12 mouse cellular contexts compared by ENCODE assay signal in genomic region chr7:4654221-4654620, GRCm38 (mm10). TPM values are rescaled to one million over a fixed set of nuclear protein-coding genes. Genes with fewer than 3 reads are reported as not detected.
A peak's percentile ranks its signal among the peaks of the same experiment; 100 is the strongest.
DNase-seq lines count a peak whose midpoint lies in the region; ATAC-seq lines count a peak whose summit lies in the region.
"Had no signal": no experiment of that assay in that cellular context is flagged by ENCODE, and none has a peak within 500 bp of the region (broad histone marks: within the 10 kb centered on the region; RNA-seq: fewer than 3 reads in every experiment).

No protein-coding gene starts in this region.

- H3K4me1 ChIP-seq in heart, embryonic 16.5 days (ENCODE audit: control insufficient read depth, insufficient read depth, low read length), result peaks cover 56% of the 10 kb centered on the region
- H3K4me1 ChIP-seq in lung, embryonic 16.5 days (replicated peaks; ENCODE audit: control insufficient read depth, insufficient read depth, low read length), result peaks cover 13% of the 10 kb centered on the region
- H3K4me1 ChIP-seq in embryonic facial prominence, embryonic 15.5 days, result peaks cover 33% of the 10 kb centered on the region
- H3K4me1 ChIP-seq in stomach, embryonic 16.5 days (ENCODE audit: control insufficient read depth, insufficient read depth, low read length), result peaks cover 25% of the 10 kb centered on the region

- H3K27ac ChIP-seq in heart, embryonic 16.5 days (ENCODE audit: low read length), result peak overlapping the region; percentile 79
- H3K27ac ChIP-seq in lung, embryonic 16.5 days (ENCODE audit: low read length), result peak overlapping the region; percentile 28
- H3K27ac ChIP-seq in embryonic facial prominence, embryonic 15.5 days (replicated peaks), result 0 out of 2 replicates have a peak overlapping the region, but pooled peaks have one; percentile 40
- H3K27ac ChIP-seq in stomach, embryonic 16.5 days (ENCODE audit: low read length), result peak overlapping the region; percentile 69

- H3K4me2 ChIP-seq in heart, embryonic 16.5 days (ENCODE audit: low read depth, low read length), result peak overlapping the region; percentile 45
- H3K4me2 ChIP-seq in lung, embryonic 16.5 days (ENCODE audit: low read depth, low read length), result no peak overlapping the region; the same call in 1 of the 2 replicates
- H3K4me2 ChIP-seq in embryonic facial prominence, embryonic 15.5 days (replicated peaks), result no peak overlapping the region
- H3K4me2 ChIP-seq in stomach, embryonic 16.5 days (ENCODE audit: low read depth, low read length), result peak overlapping the region; percentile 5; the same call in 1 of the 2 replicates

- peaks cover 7% of the 10 kb centered on the region for H3K36me3 ChIP-seq in heart, embryonic 16.5 days (ENCODE audit: control insufficient read depth, insufficient read depth)
- H3K36me3 ChIP-seq in lung, embryonic 16.5 days (ENCODE audit: control insufficient read depth, insufficient read depth, low read length), result 0 out of 2 replicates have a peak, but pooled peaks cover 3% of the 10 kb centered on the region
- peaks cover 9% of the 10 kb centered on the region; the same call in 1 of the 2 replicates for H3K36me3 ChIP-seq in embryonic facial prominence, embryonic 15.5 days
- H3K36me3 ChIP-seq in stomach, embryonic 16.5 days (ENCODE audit: control insufficient read depth, insufficient read depth, low read length), result peaks cover 6% of the 10 kb centered on the region; the same call in 1 of the 2 replicates

- WGBS in heart, embryonic 16.5 days, result 81% methylated on average over 2 of the region's 2 CpGs
- WGBS in lung, embryonic 16.5 days, result 63% methylated on average over 2 of the region's 2 CpGs
- 82% methylated on average over 2 of the region's 2 CpGs for WGBS in embryonic facial prominence, embryonic 15.5 days
- WGBS in stomach, embryonic 16.5 days, result 70% methylated on average over 2 of the region's 2 CpGs

- H3K27me3 ChIP-seq in heart, embryonic 16.5 days (ENCODE audit: control insufficient read depth, insufficient read depth, low read length), result no peaks in the 10 kb centered on the region
- H3K27me3 ChIP-seq in lung, embryonic 16.5 days (ENCODE audit: control insufficient read depth, insufficient read depth, low read depth, low read length), result no peaks in the 10 kb centered on the region
- H3K27me3 ChIP-seq in embryonic facial prominence, embryonic 15.5 days, result no peaks in the 10 kb centered on the region
- no peaks in the 10 kb centered on the region for H3K27me3 ChIP-seq in stomach, embryonic 16.5 days (ENCODE audit: control insufficient read depth, insufficient read depth, low read length)

- H3K9ac ChIP-seq in heart, embryonic 16.5 days (ENCODE audit: low read length), result peak overlapping the region; percentile 31
- H3K9ac ChIP-seq in lung, embryonic 16.5 days (ENCODE audit: low read length), result no peak overlapping the region
- H3K9ac ChIP-seq in embryonic facial prominence, embryonic 15.5 days, result no peak overlapping the region
- peak overlapping the region; percentile 49; the same call in 1 of the 2 replicates for H3K9ac ChIP-seq in stomach, embryonic 16.5 days (ENCODE audit: low read length)

- no peak for DNase-seq in heart, postnatal 4 days
- DNase-seq in lung, postnatal 14 days, result no peak
- DNase-seq in spleen, adult 18-20 months, result no peak
- no peak for DNase-seq in embryo, embryonic 10.5 days (ENCODE audit: low spot score)
- DNase-seq: cerebellum, adult 18-20 months; left cerebral cortex, postnatal 4 days had no signal

- peak overlapping the region; percentile 6; the same call in 1 of the 2 replicates for H3K4me3 ChIP-seq in heart, embryonic 16.5 days (ENCODE audit: low read length)
- no peak overlapping the region for H3K4me3 ChIP-seq in lung, embryonic 16.5 days (ENCODE audit: low read length)
- H3K4me3 ChIP-seq in embryonic facial prominence, embryonic 15.5 days (replicated peaks), result no peak overlapping the region
- no peak overlapping the region for H3K4me3 ChIP-seq in stomach, embryonic 16.5 days (replicated peaks; ENCODE audit: low read length)
- H3K4me3 ChIP-seq: erythroblast, embryonic 14.5 days had no signal

- no peaks in the 10 kb centered on the region for H3K9me3 ChIP-seq in heart, embryonic 16.5 days (replicated peaks; ENCODE audit: control insufficient read depth, low read length)
- no peaks in the 10 kb centered on the region for H3K9me3 ChIP-seq in lung, embryonic 16.5 days (ENCODE audit: control insufficient read depth, low read length)
- H3K9me3 ChIP-seq in embryonic facial prominence, embryonic 15.5 days (replicated peaks), result no peaks in the 10 kb centered on the region
- H3K9me3 ChIP-seq in stomach, embryonic 16.5 days (replicated peaks; ENCODE audit: control insufficient read depth, low read length), result no peaks in the 10 kb centered on the region

- no peak for ATAC-seq in heart, embryonic 16.5 days (replicated peaks; ENCODE audit: extremely low read depth, insufficient read depth, low FRiP score)
- no peak for ATAC-seq in lung, embryonic 16.5 days (ENCODE audit: low read depth)
- no peak for ATAC-seq in embryonic facial prominence, embryonic 15.5 days (ENCODE audit: insufficient number of reproducible peaks, low FRiP score, low TSS enrichment, low read depth)
- no peak for ATAC-seq in stomach, embryonic 16.5 days (ENCODE audit: insufficient read depth, low FRiP score)
- ATAC-seq: midbrain, embryonic 16.5 days had no signal

RNA-seq across cellular contexts. Expression of gene Ppp6r1, which starts 4.6 kb away (rescaled TPM):
- polyA plus RNA-seq in heart, embryonic 16.5 days (2015; fragmentation: Nextera tagmentation; extraction: Ambion mirVana), result 4.9 and 5.8 TPM in 2 replicates
- total RNA-seq in heart, postnatal 4 days (2021), result 10 to 100 TPM; 79.1 to 81.3 TPM
- polyA plus RNA-seq in lung, embryonic 16.5 days (2015; fragmentation: Nextera tagmentation; extraction: Ambion mirVana), result 3.5 and 3.9 TPM in 2 replicates
- polyA plus RNA-seq in embryonic facial prominence, embryonic 15.5 days (2015; fragmentation: Nextera tagmentation; extraction: Ambion mirVana), result 9.8 and 10.3 TPM in 2 replicates
- 2.8 and 3.8 TPM in 2 replicates for polyA plus RNA-seq in stomach, embryonic 16.5 days (2015; fragmentation: Nextera tagmentation; extraction: Ambion mirVana)

RNA-seq across cellular contexts. Expression of gene Tmem86b, which starts 23.0 kb away (rescaled TPM):
- 1.0 and 1.5 TPM in 2 replicates for polyA plus RNA-seq in heart, embryonic 16.5 days (2015; fragmentation: Nextera tagmentation; extraction: Ambion mirVana)
- 1 to 10 TPM; 6.6 to 8.5 TPM for total RNA-seq in heart, postnatal 4 days (2021)
- polyA plus RNA-seq in lung, embryonic 16.5 days (2015; fragmentation: Nextera tagmentation; extraction: Ambion mirVana), result 0.69 and 1.7 TPM in 2 replicates
- polyA plus RNA-seq in embryonic facial prominence, embryonic 15.5 days (2015; fragmentation: Nextera tagmentation; extraction: Ambion mirVana), result 1.0 and 1.3 TPM in 2 replicates
- polyA plus RNA-seq in stomach, embryonic 16.5 days (2015; fragmentation: Nextera tagmentation; extraction: Ambion mirVana), result 2.3 and 3.4 TPM in 2 replicates

RNA-seq across cellular contexts. Expression of gene Hspbp1, which starts 30.6 kb away (rescaled TPM):
- 76.6 and 82.0 TPM in 2 replicates for polyA plus RNA-seq in heart, embryonic 16.5 days (2015; fragmentation: Nextera tagmentation; extraction: Ambion mirVana)
- total RNA-seq in heart, postnatal 4 days (2021), result 10 to 100 TPM; 51.5 to 54.7 TPM
- polyA plus RNA-seq in lung, embryonic 16.5 days (2015; fragmentation: Nextera tagmentation; extraction: Ambion mirVana), result 85.7 and 90.9 TPM in 2 replicates
- polyA plus RNA-seq in embryonic facial prominence, embryonic 15.5 days (2015; fragmentation: Nextera tagmentation; extraction: Ambion mirVana), result 80.6 and 87.7 TPM in 2 replicates
- 77.2 and 88.0 TPM in 2 replicates for polyA plus RNA-seq in stomach, embryonic 16.5 days (2015; fragmentation: Nextera tagmentation; extraction: Ambion mirVana)

RNA-seq across cellular contexts. Expression of gene Brsk1, which starts 36.2 kb away (rescaled TPM):
- 0.49 and 1.1 TPM in 2 replicates for polyA plus RNA-seq in heart, embryonic 16.5 days (2015; fragmentation: Nextera tagmentation; extraction: Ambion mirVana)
- total RNA-seq in heart, postnatal 4 days (2021), result 1 to 10 TPM; 4.1 to 5.9 TPM
- 0.68 and 0.74 TPM in 2 replicates for polyA plus RNA-seq in lung, embryonic 16.5 days (2015; fragmentation: Nextera tagmentation; extraction: Ambion mirVana)
- 1.5 and 2.1 TPM in 2 replicates for polyA plus RNA-seq in embryonic facial prominence, embryonic 15.5 days (2015; fragmentation: Nextera tagmentation; extraction: Ambion mirVana)
- 0.86 and 0.88 TPM in 2 replicates for polyA plus RNA-seq in stomach, embryonic 16.5 days (2015; fragmentation: Nextera tagmentation; extraction: Ambion mirVana)

RNA-seq across cellular contexts. Expression of gene Ptprh, which starts 50.4 kb away (rescaled TPM):
- polyA plus RNA-seq in heart, embryonic 16.5 days (2015; fragmentation: Nextera tagmentation; extraction: Ambion mirVana), result 0.17 TPM in 1 of 2 replicates, not detected in the other
- not detected for total RNA-seq in heart, postnatal 4 days (2021)
- polyA plus RNA-seq in lung, embryonic 16.5 days (2015; fragmentation: Nextera tagmentation; extraction: Ambion mirVana), result not detected in 2 replicates
- polyA plus RNA-seq in embryonic facial prominence, embryonic 15.5 days (2015; fragmentation: Nextera tagmentation; extraction: Ambion mirVana), result not detected in 2 replicates
- 0.92 and 1.0 TPM in 2 replicates for polyA plus RNA-seq in stomach, embryonic 16.5 days (2015; fragmentation: Nextera tagmentation; extraction: Ambion mirVana)
- polyA plus RNA-seq: erythroblast, embryonic 14.5 days had no signal

Comparison
In these comparisons a context has a peak if more than half of its experiments do, and no peak if none do; other contexts are left out.
1. H3K27ac ChIP-seq: peak in every context shown above with its lines; median percentile 79 in heart, embryonic 16.5 days; 69 in stomach, embryonic 16.5 days; 40 in embryonic facial prominence, embryonic 15.5 days; 28 in lung, embryonic 16.5 days.
2. H3K4me2 ChIP-seq: peak in heart, embryonic 16.5 days (single experiment) and stomach, embryonic 16.5 days (single experiment); none in lung, embryonic 16.5 days (single experiment) and embryonic facial prominence, embryonic 15.5 days (single experiment).
3. H3K9ac ChIP-seq: peak in heart, embryonic 16.5 days (single experiment) and stomach, embryonic 16.5 days (single experiment); none in lung, embryonic 16.5 days (single experiment) and embryonic facial prominence, embryonic 15.5 days (single experiment).